Mouse (Mus musculus): ENCODE results near the gene Il18r1.
A peak's percentile ranks its signal among the peaks of the same experiment; 100 is the strongest.

Il18r1 gene

DNA sequence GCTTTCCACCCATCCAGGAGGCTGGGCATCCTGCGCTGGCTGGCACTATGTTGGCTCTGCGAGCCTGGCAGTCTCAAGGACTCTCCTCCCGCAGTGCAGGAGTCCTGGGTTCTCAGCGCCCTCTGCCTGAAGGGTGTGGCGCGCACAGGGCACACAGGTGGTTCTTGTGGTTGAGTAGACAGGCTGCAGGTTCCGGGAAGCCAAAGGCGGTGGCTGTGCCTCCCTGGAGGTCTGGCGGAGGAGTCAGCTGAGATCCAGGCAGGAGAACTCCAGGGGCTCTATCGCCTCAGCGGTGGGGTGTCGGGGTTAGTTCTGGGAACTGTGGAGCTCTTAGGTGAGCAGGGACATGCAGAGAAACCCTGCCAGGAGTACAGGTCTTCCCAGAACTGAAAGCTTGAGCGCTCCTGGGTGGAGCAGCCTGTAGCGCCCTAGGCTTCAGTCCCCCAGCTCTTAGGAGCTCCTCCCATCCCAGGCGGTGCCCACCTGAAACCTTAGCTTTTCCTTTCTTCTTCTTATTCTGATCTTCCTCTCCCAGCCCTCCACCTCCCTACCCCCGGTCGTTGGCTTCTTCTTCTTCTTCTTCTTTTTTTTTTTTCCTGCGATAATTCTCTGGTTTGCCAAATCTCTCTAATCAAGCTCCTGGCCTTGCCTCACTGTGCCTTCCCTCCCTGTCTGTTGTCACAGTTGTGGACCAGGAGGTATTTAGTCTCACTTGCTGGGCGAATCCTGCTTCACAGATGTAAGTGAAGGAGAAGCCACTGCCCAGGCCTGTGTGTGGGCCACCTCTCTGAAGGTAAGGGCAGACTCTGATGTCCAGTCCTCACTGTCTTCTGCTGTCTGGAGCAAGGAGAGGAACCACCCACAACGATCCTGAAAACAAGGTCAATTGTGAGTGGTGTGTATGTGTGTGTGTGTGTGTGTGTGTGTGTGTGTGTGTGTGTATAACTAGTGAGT, at the start of gene Il18r1:
Il18r1 (plus strand) TSS at position 76 of the 954 bp plus-strand sequence.
- no peak for DNase-seq (ENCODE audit: low spot score in 2 of 2)

DNA sequence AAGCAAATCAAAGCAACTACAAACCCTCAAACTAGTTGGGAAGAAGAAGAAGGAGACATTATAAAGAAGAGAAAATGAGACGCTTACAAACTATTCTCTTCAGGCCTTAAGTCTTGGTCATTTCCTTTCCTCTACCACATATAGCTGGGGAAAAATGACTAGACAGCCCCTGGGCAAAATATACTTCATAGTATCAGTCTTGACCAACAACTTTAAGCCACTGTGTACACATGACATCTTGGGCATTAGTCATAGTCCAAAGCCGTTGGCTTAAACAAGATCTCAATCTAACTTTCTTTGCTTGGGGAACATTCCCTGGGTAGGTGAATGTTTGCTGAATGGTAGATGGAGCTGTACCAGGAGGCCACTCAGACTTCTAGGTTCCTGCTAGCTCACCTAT, 48.3 kb upstream of the Il18r1 start:
- no peak for DNase-seq (ENCODE audit: low spot score in 2 of 2)

DNA sequence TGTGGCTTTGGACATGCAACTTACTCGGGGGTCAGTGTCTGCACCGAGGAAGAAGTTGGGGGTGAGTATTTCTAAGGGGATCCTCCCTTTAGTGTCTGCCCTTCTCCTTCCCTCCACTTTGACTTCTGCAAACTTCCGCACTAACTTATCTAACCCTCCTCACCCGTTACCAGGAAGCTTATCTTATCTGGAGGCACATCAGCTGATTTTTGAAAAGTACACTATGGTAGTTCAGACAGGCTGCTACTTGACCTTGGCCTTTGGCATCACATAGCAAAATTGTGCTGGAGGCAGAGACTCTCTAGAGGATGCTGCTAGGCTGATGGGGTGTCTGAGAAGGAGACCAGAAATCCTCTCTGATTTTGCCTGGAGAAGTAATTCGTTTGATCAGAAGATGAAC, 46.8 kb upstream of the Il18r1 start:
- DNase-seq (ENCODE audit: low spot score in 2 of 2) = no peak

DNA sequence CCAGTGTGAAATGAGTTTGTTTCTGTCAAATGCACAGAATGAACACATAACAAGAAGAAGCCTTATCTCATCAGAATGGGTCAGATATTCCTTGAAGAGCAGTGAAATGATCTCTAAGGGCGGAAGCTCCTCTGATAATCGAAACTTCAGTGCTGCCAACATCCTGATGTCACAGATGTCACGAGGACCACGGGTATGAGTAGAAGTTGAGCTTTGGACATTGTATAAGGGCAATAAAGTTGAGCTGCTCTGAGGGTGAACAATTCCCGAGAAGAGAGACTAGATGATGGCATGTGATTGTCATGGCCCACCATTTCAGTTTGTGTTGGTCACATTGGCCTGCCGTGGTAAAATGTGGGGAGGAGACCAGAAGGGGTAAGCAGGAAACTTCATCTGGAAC, 41.5 kb upstream of the Il18r1 start:
- no peak for DNase-seq (ENCODE audit: low spot score in 2 of 2)

DNA sequence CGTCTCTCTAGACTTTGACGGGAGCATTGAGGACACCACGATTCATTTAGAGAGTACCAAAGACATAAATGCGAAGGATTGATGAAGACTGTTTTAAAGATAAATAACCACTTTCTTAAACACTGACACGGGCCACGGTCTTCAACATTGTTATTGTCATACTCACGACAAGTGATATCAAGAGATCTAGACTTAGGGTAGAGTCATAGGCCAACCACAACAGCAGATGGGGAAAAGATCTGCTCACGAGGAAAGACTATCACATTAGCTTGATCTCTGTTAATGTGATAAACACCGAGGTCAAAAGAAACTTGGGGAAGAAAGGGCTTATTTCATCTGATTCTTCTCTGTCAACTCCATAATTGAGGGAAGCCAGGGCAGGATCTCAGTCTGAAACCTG, 38.1 kb upstream of the Il18r1 start:
- DNase-seq (ENCODE audit: low spot score in 2 of 2) = no peak

DNA sequence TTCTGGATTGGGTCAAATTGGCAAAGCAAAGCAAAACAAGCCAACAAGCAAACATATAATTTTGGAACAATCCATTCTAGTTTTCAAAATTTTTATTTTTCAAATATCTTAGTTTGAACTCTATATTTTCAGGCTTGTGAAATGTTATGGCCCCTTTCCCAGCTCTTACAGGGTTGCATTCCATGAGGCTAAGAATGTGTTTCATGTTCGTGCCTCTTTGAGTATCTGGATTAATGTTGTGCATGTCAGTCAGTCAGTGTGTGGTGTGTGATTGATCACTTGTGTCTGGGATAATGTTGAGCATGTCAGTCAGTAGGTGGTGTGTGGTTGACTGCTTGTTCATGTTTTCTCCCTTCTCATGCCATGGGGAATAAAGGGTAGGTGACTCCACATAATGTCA, 37.5 kb upstream of the Il18r1 start:
- DNase-seq (ENCODE audit: low spot score in 2 of 2) = no peak

DNA sequence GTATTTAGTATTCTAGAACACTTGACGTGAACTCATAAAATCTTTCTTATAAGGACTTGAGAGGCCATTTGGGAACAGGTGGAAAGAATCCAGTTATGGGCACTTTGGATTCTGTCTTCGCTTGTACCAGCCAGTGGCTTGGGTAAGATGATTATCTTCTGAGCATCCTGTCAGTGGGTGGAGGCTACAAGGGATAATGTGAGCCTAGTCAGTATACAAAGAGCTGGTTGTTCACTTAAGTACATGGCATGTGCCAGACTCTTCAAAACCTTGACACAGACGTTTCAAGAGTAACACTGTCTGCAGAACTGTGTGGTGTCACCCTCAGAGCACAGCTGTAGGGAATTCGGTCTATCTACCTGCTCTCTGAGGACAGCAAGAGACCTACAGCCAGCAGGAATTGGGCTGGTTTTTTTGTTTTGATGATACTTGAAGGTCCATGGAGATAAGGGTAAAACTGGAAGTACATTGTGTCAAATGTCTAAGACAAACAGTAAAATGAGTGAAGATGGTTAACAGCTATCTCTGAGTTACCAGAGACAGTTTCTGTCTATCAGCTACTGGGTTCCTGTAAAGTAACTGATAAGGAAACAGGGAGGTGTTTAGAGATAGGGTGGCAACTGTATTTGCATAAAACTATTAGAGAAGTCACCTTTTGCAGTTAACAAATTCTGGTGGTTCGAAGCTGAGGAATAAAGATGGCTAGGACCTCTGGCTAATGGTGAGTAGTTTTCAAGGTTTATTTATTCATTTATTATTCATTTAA, 36.3 kb upstream of the Il18r1 start, which contains the start of gene Il1rl1:
Il1rl1 (plus strand) TSS at position 661 of the 766 bp plus-strand sequence.
- no peak for DNase-seq (ENCODE audit: low spot score in 2 of 2)

DNA sequence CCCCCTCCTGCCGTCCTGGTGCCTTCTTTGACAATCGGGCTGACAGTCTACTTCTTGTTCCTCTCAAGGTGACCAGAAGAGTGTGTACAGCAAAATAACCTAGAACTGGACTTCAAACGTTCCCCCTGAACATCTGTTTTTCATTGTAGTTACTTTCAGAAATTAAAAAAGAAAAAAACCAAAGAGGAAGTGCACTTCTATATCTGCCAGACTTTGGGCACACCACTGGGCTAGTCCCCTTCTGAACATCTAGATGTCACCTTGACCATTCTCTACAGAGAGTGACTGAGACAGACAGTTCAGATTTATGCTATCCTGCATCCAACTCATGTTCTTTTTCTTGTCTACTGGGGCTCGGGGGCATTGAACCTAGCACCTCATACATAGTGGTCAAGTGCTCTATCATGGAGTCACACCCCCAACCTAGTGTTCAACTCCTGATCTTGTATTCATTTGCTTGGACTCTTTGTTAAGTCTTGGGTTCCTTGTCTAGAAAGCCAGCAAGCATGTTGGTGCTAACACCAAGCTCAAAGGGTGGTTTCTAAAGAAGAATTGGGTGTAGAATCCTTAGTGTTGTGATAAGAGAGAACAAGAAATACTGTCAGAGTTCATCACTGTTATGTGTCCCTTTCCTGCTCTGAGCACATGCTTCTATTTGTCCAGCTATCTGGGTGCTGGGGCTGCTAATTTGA, 35.1 kb upstream of the Il18r1 start:
- DNase-seq (ENCODE audit: low spot score in 2 of 2) = no peak

DNA sequence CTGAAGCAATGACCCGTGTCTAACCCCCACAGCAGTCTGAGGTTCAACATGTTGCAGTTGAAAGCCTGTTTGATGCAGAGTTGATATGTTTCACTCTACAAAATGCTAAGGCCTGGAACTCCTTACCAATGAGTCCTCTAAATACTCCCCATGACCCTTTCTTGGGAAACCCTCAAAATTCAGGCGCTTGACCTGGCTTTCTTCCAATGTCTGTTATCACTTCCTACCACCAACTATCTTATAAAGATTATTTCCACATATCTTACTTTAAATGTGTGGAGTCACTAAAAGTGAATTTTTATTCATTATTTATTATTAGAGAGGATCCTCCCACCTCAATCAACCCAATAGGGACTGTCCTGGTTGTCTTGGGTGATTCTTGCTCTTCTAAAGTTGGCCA, 33.2 kb upstream of the Il18r1 start:
- no peak for DNase-seq (ENCODE audit: low spot score in 2 of 2)

DNA sequence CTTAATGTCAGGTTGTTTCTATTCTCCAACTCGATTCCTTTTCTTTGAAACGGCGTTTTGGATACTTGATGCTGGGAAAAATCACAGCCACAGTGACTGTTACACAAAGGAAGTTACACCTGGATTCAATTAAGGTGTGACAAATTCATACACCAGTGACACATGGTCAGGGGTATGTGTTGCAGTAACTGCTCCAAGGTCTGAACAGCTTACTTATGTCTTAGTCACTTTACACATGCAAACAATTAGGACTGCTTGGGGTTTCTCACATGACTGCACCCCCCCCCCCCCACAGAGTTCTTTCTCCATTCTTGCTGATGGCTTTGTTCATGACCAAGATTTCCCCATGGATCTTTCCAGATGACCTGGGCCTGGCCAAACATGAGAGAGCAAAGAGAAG, 29.4 kb upstream of the Il18r1 start:
- no peak for DNase-seq (ENCODE audit: low spot score in 2 of 2)

DNA sequence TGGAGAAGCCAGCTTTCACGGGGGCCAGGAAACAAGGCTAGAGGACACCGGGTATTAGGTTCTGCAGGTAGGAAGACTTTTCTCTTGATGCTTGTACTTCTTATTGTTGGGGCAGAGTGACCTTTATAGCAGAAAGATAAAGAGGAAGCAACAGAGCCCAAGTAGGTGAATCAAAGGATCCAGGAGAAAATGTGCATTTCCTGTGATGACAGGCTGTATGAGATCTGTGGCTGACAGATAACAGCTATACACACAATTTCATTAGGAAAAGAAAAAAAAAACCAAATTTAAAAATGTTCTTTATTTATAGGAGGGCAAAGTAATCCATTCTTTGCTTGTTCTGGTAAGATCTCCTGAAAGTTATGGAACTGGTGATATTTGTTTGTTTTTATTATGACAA, 28.0 kb upstream of the Il18r1 start:
- no peak for DNase-seq (ENCODE audit: low spot score in 2 of 2)

DNA sequence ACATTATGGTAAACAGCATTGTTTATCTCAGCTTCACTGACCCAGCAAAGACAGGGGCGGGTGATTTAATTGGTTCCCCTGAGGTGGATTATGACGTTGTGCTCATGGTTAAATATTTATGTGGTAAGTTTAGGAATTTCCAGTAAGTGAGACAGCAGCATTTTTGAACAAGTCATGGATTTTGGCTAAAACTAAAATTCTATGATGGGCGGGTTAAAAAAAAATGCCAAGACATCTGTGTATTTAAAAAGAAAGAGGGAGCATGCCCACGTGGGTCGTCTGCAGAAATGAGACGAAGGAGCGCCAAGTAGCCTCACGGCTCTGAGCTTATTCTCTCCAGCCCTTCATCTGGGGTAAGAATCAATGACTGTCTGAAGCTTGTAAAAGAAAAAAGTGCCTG, 25.8 kb upstream of the Il18r1 start:
- no peak for DNase-seq (ENCODE audit: low spot score in 2 of 2)

DNA sequence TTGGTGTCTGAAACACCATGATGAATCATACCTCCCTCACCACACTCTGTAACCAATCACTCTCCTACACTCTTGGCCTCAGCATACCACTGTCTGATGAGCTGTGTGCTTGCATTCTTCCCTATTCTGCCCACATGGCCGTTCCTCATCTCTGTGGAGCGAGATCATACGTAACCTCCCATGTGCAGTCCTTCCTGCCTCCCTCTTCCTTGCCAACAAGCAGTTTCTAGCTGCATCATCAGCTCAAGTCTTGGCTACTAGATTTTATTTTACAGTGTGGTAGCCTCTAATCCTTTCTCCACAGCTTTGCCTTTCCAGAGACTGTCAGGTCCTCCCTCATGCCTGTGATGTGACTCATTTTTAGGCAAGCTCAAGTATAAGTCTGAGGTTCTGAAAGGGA, 20.6 kb upstream of the Il18r1 start:
- DNase-seq (ENCODE audit: low spot score in 2 of 2) = peak; percentile 15 to 22

DNA sequence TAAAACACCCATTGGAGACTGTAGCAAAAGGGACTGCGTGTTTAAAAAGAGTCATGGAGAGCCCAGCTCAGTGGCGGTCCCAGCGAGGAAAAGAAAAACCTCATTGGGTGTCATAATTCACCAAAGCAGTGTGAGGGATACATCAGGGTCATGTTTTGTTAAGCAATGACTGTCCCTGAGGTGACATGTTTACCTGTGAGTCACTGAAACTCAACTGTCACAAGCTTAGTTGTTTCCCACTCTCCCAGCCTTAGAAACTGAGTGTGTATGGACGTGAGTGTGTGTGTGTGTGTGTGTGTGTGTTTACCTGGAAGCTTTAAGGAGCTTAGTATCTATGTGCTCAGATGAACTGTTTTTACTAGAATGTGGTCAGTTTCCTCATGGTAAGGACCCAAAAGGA, 2.0 kb downstream of the Il18r1 start:
- DNase-seq (ENCODE audit: low spot score in 2 of 2) = no peak

DNA sequence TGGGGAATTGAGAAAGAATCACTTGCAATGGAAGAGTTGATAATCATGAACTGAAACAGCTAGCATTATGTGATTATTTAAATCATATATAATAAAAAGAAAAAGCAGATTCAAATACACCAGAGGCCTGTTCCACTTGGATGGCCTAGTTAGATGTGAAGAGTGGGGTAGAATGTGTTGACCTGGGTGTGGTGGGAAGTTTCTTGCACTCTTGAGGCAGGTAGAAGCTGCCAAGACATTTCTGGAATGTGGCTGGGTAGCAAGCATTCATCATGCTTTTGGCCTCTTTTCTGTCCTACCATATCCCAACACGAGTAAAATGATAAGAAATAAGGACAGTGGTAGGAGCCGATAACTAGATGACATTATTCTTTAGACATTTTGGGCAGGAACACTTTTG, 3.5 kb downstream of the Il18r1 start:
- no peak for DNase-seq (ENCODE audit: low spot score in 2 of 2)

DNA sequence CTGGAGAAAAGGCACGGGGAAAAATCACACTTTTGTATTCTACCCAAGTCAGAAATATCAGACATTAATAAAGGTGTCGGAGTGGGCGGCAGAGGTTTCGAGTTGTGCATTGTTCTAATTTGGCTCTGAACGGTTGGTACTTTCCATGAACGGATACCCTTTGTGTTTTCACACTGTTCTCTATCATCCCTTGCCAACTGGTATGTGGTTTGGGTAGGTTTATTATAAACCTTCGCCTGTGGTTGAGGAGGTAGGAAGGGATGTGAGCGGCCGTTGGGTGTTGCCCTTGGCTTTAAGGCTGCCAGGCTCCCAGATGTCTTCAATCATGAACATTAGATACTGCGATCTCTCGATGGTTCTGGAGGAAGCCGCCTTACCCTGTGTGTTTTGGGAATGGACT, 4.5 kb downstream of the Il18r1 start:
- no peak for DNase-seq (ENCODE audit: low spot score in 2 of 2)

DNA sequence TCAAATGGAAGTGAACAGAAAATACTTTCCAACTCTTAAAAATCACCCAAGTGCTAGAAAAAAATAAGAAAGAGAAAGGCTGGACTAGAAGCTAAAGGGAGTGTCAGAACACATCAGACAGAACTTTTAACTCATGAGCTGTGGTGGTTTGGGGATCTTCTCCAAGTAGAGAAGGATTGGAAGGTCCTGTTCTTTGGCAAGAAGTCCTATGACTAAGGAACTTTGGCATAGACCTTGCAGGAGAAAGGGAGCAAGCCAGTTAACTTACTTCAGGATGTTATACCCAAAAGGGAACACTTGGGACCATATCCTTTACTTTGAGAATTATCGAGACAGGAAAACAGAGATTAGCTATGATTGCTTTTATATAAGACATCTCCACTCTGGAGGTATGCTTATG, 7.0 kb downstream of the Il18r1 start:
- no peak for DNase-seq (ENCODE audit: low spot score in 2 of 2)

DNA sequence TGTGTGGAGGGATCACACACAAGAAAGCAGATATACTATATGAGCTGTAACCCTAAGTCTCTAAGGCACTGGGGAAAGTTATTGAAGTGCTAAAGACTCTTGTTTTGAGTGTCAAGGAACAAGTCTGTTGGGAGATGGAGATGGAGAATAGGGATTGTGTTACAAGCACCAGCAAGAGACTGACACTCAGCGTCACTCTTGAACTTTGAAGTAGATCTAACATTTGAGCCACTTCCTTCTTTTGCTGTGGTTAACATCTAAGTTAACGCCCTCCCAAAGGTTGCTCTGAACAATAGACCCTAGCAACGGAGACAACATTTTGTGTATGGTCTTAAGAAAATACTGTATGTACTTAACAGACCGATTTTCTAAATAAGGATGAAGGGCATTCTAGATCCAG, 8.3 kb downstream of the Il18r1 start:
- DNase-seq (ENCODE audit: low spot score in 2 of 2) = no peak

DNA sequence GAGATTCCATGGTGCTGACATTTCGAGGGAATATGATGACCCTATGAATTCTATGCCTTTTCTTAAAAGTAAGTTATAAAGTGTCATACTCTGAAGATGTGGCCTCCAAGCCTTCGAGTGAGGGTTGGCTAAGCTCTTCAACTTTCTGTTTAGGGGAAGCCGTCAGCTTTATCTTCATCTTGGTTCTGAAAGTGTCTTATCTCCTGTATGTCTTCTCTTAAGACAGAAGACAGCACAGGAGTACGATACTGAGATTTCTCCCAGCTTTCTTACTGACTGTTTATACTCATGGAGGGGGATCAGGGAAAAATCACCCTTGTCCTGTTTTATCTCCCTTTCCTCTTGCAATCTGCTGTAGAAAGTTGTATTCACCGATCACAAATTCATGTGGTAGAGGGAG, 9.0 kb downstream of the Il18r1 start:
- DNase-seq (ENCODE audit: low spot score in 2 of 2) = no peak

DNA sequence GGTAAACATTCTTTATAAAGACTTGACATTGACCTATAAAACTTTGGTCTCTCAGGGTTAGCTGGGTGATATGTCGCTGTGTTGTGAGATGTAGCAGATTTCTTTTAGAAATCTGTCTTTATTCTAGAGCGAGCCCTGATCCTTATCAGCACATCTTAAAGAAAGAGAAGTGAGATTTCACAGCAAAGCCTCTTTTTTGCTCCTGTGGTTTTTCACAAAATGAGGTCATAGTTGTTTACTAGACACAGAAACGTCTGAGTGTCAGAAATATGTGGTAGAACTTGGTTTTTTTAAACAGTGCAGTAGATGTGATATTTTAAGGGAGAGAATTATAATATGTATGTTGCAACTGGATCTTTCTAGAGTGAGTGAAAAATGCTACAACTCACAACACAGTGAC, 10.3 kb downstream of the Il18r1 start:
- DNase-seq (ENCODE audit: low spot score in 2 of 2) = no peak

DNA sequence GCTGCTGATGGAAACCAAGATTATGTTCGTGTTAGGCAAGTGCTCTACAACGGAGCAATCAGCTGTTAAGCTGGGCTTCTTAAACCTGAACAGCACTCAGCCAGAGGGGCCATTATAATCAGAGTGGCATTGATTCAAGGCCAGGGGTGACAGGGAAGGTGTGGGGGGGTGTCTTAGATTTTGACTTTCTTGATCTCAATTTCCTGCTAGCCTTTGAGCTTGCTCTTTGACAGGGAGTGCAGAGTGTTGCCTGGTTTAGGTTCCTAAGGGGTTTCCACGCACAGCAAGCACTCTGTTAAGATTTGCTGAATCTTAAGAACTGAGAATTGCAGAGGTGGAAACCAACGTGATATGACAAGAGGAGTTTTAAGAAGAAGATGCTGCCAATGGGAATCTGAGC, 11.4 kb downstream of the Il18r1 start:
- DNase-seq (ENCODE audit: low spot score in 2 of 2) = no peak

DNA sequence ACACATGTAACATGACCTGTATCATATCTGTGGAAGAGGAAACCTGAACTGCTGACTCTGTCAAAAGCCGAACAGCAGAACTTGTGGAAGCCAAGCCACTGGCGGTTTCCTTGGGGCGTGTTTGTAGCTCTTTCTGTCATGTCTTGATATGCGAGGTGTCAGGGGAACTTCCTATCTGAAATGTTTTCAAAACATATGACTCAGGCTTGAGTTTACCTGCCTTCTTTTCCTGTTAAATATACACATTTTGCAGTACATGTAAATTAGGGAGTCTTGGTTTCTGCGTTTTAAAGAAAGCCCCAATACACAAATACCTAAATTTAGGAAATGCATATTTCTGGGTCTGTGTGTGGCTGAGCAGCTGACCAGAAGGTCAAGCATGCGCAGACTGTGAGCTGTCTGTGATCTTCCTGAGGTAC, 14.2 kb downstream of the Il18r1 start:
- DNase-seq (ENCODE audit: low spot score in 2 of 2) = no peak
